Mouse (Mus musculus): ENCODE measurements around the gene Aanat. TPM values are rescaled to one million over a fixed set of nuclear protein-coding genes. Genes with fewer than 3 reads are reported as not detected.
"Not testable (repeated sequence)": the region's sequence is repeated elsewhere in the genome, so short reads cannot be mapped to it uniquely, and the experiment has no call there.

The Aanat gene
- polyA plus RNA-seq, 1 experiment from 2014 or later, result not detected

- Histone ChIP-seq H3K27me3 (peaks cover 28% of the 10 kb centered on the region), H3K9ac (peak overlapping the region; percentile 61), H3K4me3 (peak overlapping the region; percentile 75), H3K4me1 (peaks cover 23% of the 10 kb centered on the region), H3K9me3 (no peaks in the 10 kb centered on the region), H3K36me3 (no peaks in the 10 kb centered on the region), H3K27ac (no peak overlapping the region), H3K4me2 (replicated peaks) (peak overlapping the region; percentile 93)
- 13% methylated on average over 42 of the region's 42 CpGs for WGBS
- peak; percentile 23; the same call in 1 of the 2 replicates for ATAC-seq (ENCODE audit: insufficient number of reproducible peaks, insufficient read depth, low FRiP score, low TSS enrichment)
Observed at GRCm38 (mm10) chr11:116624131-116624832, 38.0 kb downstream of the Aanat start.

- ATAC-seq (ENCODE audit: insufficient number of reproducible peaks, insufficient read depth, low FRiP score, low TSS enrichment), result no peak
- H3K9me3 ChIP-seq, result no peaks in the 10 kb centered on the region
- H3K27ac ChIP-seq, result no peak overlapping the region
- WGBS, result 77% methylated on average over 17 of the region's 17 CpGs
- peaks cover 28% of the 10 kb centered on the region for H3K27me3 ChIP-seq
- H3K36me3 ChIP-seq, result no peaks in the 10 kb centered on the region
- no peak overlapping the region for H3K4me2 ChIP-seq (replicated peaks)
- H3K4me1 ChIP-seq, result peaks cover 18% of the 10 kb centered on the region
- no peak overlapping the region for H3K9ac ChIP-seq
- H3K4me3 ChIP-seq, result no peak overlapping the region
Observed at GRCm38 (mm10) chr11:116625081-116626000, 39.1 kb downstream of the Aanat start.

- H3K27me3 ChIP-seq, result peaks cover 28% of the 10 kb centered on the region
- H3K9me3 ChIP-seq, result no peaks in the 10 kb centered on the region
- H3K4me2 ChIP-seq (replicated peaks), result no peak within 1 kb of the TSS
- 73% methylated on average over 10 of the region's 10 CpGs for WGBS
- no peak within 1 kb of the TSS for H3K27ac ChIP-seq
- H3K36me3 ChIP-seq, result no peaks in the 10 kb centered on the region
- no peak within 1 kb of the TSS for H3K9ac ChIP-seq
- no peak within 1 kb of the TSS for H3K4me3 ChIP-seq
- no peak for ATAC-seq (ENCODE audit: insufficient number of reproducible peaks, insufficient read depth, low FRiP score, low TSS enrichment)
- peaks cover 11% of the 10 kb centered on the region for H3K4me1 ChIP-seq
Observed at GRCm38 (mm10) chr11:116626299-116627071, 40.3 kb downstream of the Aanat start, which contains the start of gene Rhbdf2. Rhbdf2 (minus strand) TSS chr11:116627019.

- Histone ChIP-seq H3K9me3 (no peaks in the 10 kb centered on the region), H3K36me3 (no peaks in the 10 kb centered on the region), H3K27ac (no peak overlapping the region), H3K4me3 (no peak overlapping the region), H3K4me2 (replicated peaks) (no peak overlapping the region), H3K27me3 (peaks cover 26% of the 10 kb centered on the region), H3K9ac (no peak overlapping the region), H3K4me1 (peaks cover 4% of the 10 kb centered on the region; the same call in 1 of the 2 replicates)
- no peak for ATAC-seq (ENCODE audit: insufficient number of reproducible peaks, insufficient read depth, low FRiP score, low TSS enrichment)
- WGBS, result 38% methylated on average over 10 of the region's 10 CpGs
Observed at GRCm38 (mm10) chr11:116627072-116628020, 41.1 kb downstream of the Aanat start.

- Histone ChIP-seq H3K36me3 (no peaks in the 10 kb centered on the region), H3K9me3 (no peaks in the 10 kb centered on the region), H3K27me3 (peaks cover 14% of the 10 kb centered on the region; the same call in 1 of the 2 replicates), H3K4me2 (replicated peaks) (no peak overlapping the region), H3K27ac (no peak overlapping the region), H3K4me1 (no peaks in the 10 kb centered on the region; the same call in 1 of the 2 replicates), H3K9ac (no peak overlapping the region), H3K4me3 (no peak overlapping the region)
- ATAC-seq (ENCODE audit: insufficient number of reproducible peaks, insufficient read depth, low FRiP score, low TSS enrichment), result peak; percentile 19; the same call in 1 of the 2 replicates
- 51% methylated on average over 9 of the region's 9 CpGs for WGBS
Observed at GRCm38 (mm10) chr11:116628712-116629111, 42.5 kb downstream of the Aanat start.

GRCm38 (mm10) chr11:116629472-116629871 is 43.2 kb downstream of the Aanat start:
- no peak for ATAC-seq (ENCODE audit: insufficient number of reproducible peaks, insufficient read depth, low FRiP score, low TSS enrichment)
- Histone ChIP-seq H3K4me1 (no peaks in the 10 kb centered on the region; the same call in 1 of the 2 replicates), H3K36me3 (no peaks in the 10 kb centered on the region), H3K9ac (no peak overlapping the region), H3K27ac (no peak overlapping the region), H3K27me3 (peaks cover 8% of the 10 kb centered on the region; the same call in 1 of the 2 replicates), H3K9me3 (no peaks in the 10 kb centered on the region), H3K4me3 (no peak overlapping the region), H3K4me2 (replicated peaks) (no peak overlapping the region)
- 85% methylated on average over 6 of the region's 6 CpGs for WGBS

GRCm38 (mm10) chr11:116630171-116630965 is 44.1 kb downstream of the Aanat start:
- H3K9me3 ChIP-seq, result no peaks in the 10 kb centered on the region
- H3K9ac ChIP-seq, result no peak overlapping the region
- H3K4me2 ChIP-seq (replicated peaks), result no peak overlapping the region
- H3K27me3 ChIP-seq, result 0 out of 2 replicates have a peak, but pooled peaks cover under 1% of the 10 kb centered on the region
- H3K4me3 ChIP-seq, result no peak overlapping the region
- no peaks in the 10 kb centered on the region for H3K36me3 ChIP-seq
- H3K4me1 ChIP-seq, result no peaks in the 10 kb centered on the region; the same call in 1 of the 2 replicates
- 39% methylated on average over 12 of the region's 12 CpGs for WGBS
- no peak overlapping the region for H3K27ac ChIP-seq
- no peak for ATAC-seq (ENCODE audit: insufficient number of reproducible peaks, insufficient read depth, low FRiP score, low TSS enrichment)

GRCm38 (mm10) chr11:116632962-116633361 is 46.7 kb downstream of the Aanat start:
- H3K36me3 ChIP-seq, result no peaks in the 10 kb centered on the region
- H3K27ac ChIP-seq, result no peak overlapping the region
- no peak for ATAC-seq (ENCODE audit: insufficient number of reproducible peaks, insufficient read depth, low FRiP score, low TSS enrichment)

GRCm38 (mm10) chr11:116636607-116637006 is 50.4 kb downstream of the Aanat start:
- ATAC-seq (ENCODE audit: insufficient number of reproducible peaks, insufficient read depth, low FRiP score, low TSS enrichment), result not testable (repeated sequence)
- WGBS, result 73% methylated on average over 8 of the region's 8 CpGs

More at GRCm38 (mm10) chr11:116632962-116633361, 46.7 kb downstream of the Aanat start:
- H3K4me2 ChIP-seq (replicated peaks), result no peak overlapping the region
- no peaks in the 10 kb centered on the region; the same call in 1 of the 2 replicates for H3K4me1 ChIP-seq
- H3K9me3 ChIP-seq, result no peaks in the 10 kb centered on the region
- H3K27me3 ChIP-seq, result no peaks in the 10 kb centered on the region
- 77% methylated on average over 10 of the region's 10 CpGs for WGBS
- no peak overlapping the region for H3K4me3 ChIP-seq
- H3K9ac ChIP-seq, result no peak overlapping the region

GRCm38 (mm10) chr11:116641168-116641567 is 54.9 kb downstream of the Aanat start:
- Histone ChIP-seq H3K4me2 (replicated peaks) (no peak overlapping the region), H3K27me3 (0 out of 2 replicates have a peak, but pooled peaks cover 4% of the 10 kb centered on the region), H3K9me3 (no peaks in the 10 kb centered on the region), H3K9ac (no peak overlapping the region), H3K36me3 (no peaks in the 10 kb centered on the region), H3K4me3 (no peak overlapping the region), H3K27ac (no peak overlapping the region), H3K4me1 (peaks cover 26% of the 10 kb centered on the region)
- WGBS, result 39% methylated on average over 5 of the region's 5 CpGs
- no peak for ATAC-seq (ENCODE audit: insufficient number of reproducible peaks, insufficient read depth, low FRiP score, low TSS enrichment)

More at GRCm38 (mm10) chr11:116636607-116637006, 50.4 kb downstream of the Aanat start:
- not testable (repeated sequence) for H3K4me3 ChIP-seq; H3K9me3 ChIP-seq; H3K4me2 ChIP-seq (replicated peaks); H3K27me3 ChIP-seq; H3K4me1 ChIP-seq; H3K27ac ChIP-seq; H3K9ac ChIP-seq; H3K36me3 ChIP-seq

Measured in embryonic facial prominence, embryonic 12.5 days (tissue).